Mouse (Mus musculus): ENCODE data around the gene Gata1. TPM values are rescaled to one million over a fixed set of nuclear protein-coding genes. Genes with fewer than 3 reads are reported as not detected.
"Not testable (repeated sequence)": the region's sequence is repeated elsewhere in the genome, so short reads cannot be mapped to it uniquely, and the experiment has no call there.

The Gata1 gene
- polyA plus RNA-seq, 1 experiment from 2014 or later: 4.9 TPM

DNA sequence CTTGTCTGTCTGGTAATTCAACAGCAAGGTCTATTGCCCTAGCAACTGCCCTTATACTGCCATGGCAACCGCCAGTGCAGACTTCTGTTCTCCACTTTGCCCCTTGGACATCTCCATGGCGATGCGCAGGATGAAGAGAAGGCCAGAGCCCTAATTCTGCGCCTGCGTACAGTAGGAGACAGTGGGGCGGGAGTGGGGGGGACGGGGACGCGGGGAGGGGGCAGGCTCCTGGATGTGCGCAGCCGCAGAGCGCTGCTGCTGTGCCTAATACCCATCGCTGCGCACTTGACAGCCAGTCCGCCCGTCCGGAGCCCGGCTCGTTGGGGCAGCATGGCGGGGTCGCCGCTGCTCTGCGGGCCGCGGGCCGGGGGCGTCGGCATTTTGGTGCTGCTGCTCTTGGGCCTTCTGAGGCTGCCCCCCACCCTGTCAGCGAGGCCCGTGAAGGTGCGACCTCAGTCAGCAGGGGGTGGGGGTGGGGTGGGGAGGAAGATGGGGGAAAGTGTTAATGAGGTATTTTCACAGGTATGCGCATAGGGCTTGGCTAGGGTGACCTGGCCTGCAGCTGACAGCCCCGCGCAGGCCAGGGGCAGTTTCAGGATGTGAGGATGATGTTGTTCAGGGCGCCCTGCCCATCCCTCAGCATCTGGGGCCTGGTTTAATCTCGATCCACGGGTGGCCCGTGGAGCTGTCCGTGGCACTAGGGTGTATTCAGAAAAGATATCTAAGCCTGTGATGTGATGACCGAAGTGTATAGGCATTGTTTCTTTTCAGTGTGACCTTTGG is 58.1 kb downstream of the Gata1 start, which contains the start of gene Pcsk1n:
Pcsk1n (plus strand) TSS at position 222 of the 783 bp plus-strand sequence.
- WGBS: 17% methylated on average over 26 of the region's 40 CpGs
- Histone ChIP-seq H3K36me3 (ENCODE audit: control insufficient read depth, insufficient read depth, low read length) (no peaks in the 10 kb centered on the region), H3K9ac (ENCODE audit: low read depth, low read length) (peak within 1 kb of the TSS; percentile 42; the same call in 1 of the 2 replicates), H3K4me3 (ENCODE audit: low read depth, low read length) (peak within 1 kb of the TSS; percentile 36), H3K27me3 (ENCODE audit: control insufficient read depth, insufficient read depth, low read length) (peaks cover 19% of the 10 kb centered on the region; the same call in 1 of the 2 replicates), H3K4me1 (replicated peaks; ENCODE audit: control insufficient read depth, insufficient read depth, low read length) (no peaks in the 10 kb centered on the region), H3K27ac (ENCODE audit: low read depth, low read length) (peak within 1 kb of the TSS; percentile 78), H3K4me2 (replicated peaks; ENCODE audit: low read depth, low read length) (peak within 1 kb of the TSS; percentile 48), H3K9me3 (ENCODE audit: control insufficient read depth, low read length) (no peaks in the 10 kb centered on the region)
- ATAC-seq (ENCODE audit: low FRiP score) (peak; percentile 94), DNase-seq (ENCODE audit: low spot score) (peak; percentile 77)

DNA sequence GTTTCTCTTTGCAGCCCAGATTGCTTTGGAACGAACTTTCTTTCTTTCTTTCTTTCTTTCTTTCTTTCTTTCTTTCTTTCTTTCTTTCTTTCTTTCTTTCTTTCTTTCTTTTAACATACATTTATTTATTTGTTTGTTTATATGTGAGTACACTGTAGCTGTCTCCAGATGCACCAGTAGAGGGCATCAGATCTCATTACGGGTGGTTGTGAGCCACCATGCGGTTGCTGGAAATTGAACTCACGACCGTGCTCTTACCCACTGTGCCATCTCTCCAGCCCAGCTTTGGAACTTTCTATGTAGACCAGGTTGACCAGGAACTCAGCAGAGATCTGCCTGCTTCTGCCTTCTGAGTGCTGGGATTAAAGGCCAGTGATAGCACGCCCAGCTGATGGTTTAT is 59.9 kb downstream of the Gata1 start:
- WGBS: 70% methylated on average over 6 of the region's 6 CpGs

DNA sequence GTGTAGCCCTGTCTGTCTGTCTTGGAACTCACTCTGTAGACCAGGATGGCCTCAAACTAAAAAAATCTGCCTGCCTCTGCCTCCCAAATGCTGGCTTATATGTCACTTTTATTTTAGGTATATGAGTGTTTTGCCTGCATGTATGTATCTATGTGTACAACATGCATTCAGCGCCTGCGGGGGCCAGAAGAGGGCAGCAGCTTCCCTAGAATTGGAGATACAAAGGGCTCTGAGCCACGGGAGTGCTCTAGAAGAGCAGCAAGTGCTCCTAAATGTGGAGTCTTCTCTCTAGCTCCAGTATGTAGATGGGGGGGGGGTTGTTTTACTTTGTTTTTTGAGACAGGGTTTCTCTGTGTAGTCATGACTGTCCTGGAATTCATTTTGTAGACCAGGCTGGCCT is 62.2 kb downstream of the Gata1 start:
- H3K4me1 ChIP-seq (replicated peaks; ENCODE audit: control insufficient read depth, insufficient read depth, low read length); H3K27ac ChIP-seq (ENCODE audit: low read depth, low read length); ATAC-seq (ENCODE audit: low FRiP score); H3K9ac ChIP-seq (ENCODE audit: low read depth, low read length); DNase-seq (ENCODE audit: low spot score); H3K27me3 ChIP-seq (ENCODE audit: control insufficient read depth, insufficient read depth, low read length); H3K36me3 ChIP-seq (ENCODE audit: control insufficient read depth, insufficient read depth, low read length); H3K4me3 ChIP-seq (ENCODE audit: low read depth, low read length); H3K9me3 ChIP-seq (ENCODE audit: control insufficient read depth, low read length); H3K4me2 ChIP-seq (replicated peaks; ENCODE audit: low read depth, low read length): not testable (repeated sequence)
- WGBS: 19% methylated on average over 3 of the region's 3 CpGs

More for the DNA sequence above, 59.9 kb downstream of the Gata1 start:
- DNase-seq (ENCODE audit: low spot score); H3K36me3 ChIP-seq (ENCODE audit: control insufficient read depth, insufficient read depth, low read length); H3K4me3 ChIP-seq (ENCODE audit: low read depth, low read length); H3K9me3 ChIP-seq (ENCODE audit: control insufficient read depth, low read length); ATAC-seq (ENCODE audit: low FRiP score); H3K9ac ChIP-seq (ENCODE audit: low read depth, low read length); H3K4me1 ChIP-seq (replicated peaks; ENCODE audit: control insufficient read depth, insufficient read depth, low read length); H3K4me2 ChIP-seq (replicated peaks; ENCODE audit: low read depth, low read length); H3K27me3 ChIP-seq (ENCODE audit: control insufficient read depth, insufficient read depth, low read length); H3K27ac ChIP-seq (ENCODE audit: low read depth, low read length): not testable (repeated sequence)

DNA sequence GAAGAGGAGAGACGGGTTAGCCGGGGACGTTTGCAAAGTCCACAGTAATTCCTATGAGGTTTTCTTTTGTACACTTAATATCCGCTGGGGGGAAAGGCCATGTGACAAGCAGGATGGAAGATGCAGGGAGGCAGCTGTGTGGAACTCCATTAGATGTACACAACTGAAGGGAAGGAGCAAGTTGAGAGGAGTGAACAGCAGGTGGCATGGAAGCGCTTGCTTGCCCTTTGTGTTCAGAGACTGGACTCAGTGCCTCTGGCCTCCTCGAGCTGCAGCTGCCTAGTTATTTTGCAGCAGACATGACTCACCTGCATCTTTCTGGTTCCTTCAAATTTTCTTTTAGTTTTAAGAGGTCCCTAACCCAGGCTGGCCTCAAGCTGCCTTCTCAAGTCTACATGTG is 67.4 kb downstream of the Gata1 start:
- no peak for DNase-seq (ENCODE audit: low spot score)

More for the DNA sequence above, 67.4 kb downstream of the Gata1 start:
- H3K4me1 ChIP-seq (replicated peaks; ENCODE audit: control insufficient read depth, insufficient read depth, low read length): no peaks in the 10 kb centered on the region
- no peak overlapping the region for H3K27ac ChIP-seq (ENCODE audit: low read depth, low read length)
- H3K9me3 ChIP-seq (ENCODE audit: control insufficient read depth, low read length): no peaks in the 10 kb centered on the region
- H3K36me3 ChIP-seq (ENCODE audit: control insufficient read depth, insufficient read depth, low read length): no peaks in the 10 kb centered on the region
- H3K9ac ChIP-seq (ENCODE audit: low read depth, low read length): no peak overlapping the region
- no peaks in the 10 kb centered on the region for H3K27me3 ChIP-seq (ENCODE audit: control insufficient read depth, insufficient read depth, low read length)
- WGBS: 50% methylated on average over 6 of the region's 6 CpGs
- no peak for ATAC-seq (ENCODE audit: low FRiP score)
- H3K4me3 ChIP-seq (ENCODE audit: low read depth, low read length): no peak overlapping the region
- no peak overlapping the region for H3K4me2 ChIP-seq (replicated peaks; ENCODE audit: low read depth, low read length)

Other genes starting within 250 kb of the Gata1 start
- 98.3 and 108 TPM in 2 replicates for gene Praf2, start 249.6 kb downstream of the Gata1 start, polyA plus RNA-seq (2014; fragmentation: Nextera tagmentation; extraction: Ambion mirVana)
- gene Ccdc120, start 227.2 kb downstream of the Gata1 start, polyA plus RNA-seq (2014; fragmentation: Nextera tagmentation; extraction: Ambion mirVana): 19.9 and 21.5 TPM in 2 replicates
- gene Tfe3, start 215.5 kb downstream of the Gata1 start, polyA plus RNA-seq (2014; fragmentation: Nextera tagmentation; extraction: Ambion mirVana): 18.5 and 21.7 TPM in 2 replicates
- 46.1 and 53.6 TPM in 2 replicates for gene Gripap1, start 188.3 kb downstream of the Gata1 start, polyA plus RNA-seq (2014; fragmentation: Nextera tagmentation; extraction: Ambion mirVana)
- gene Kcnd1, start 155.8 kb downstream of the Gata1 start, polyA plus RNA-seq (2014; fragmentation: Nextera tagmentation; extraction: Ambion mirVana): 1.6 and 2.2 TPM in 2 replicates
- gene Otud5, start 136.7 kb downstream of the Gata1 start, polyA plus RNA-seq (2014; fragmentation: Nextera tagmentation; extraction: Ambion mirVana): 32.4 and 37.5 TPM in 2 replicates
- 6.4 and 7.1 TPM in 2 replicates for gene Pim2, start 99.8 kb downstream of the Gata1 start, polyA plus RNA-seq (2014; fragmentation: Nextera tagmentation; extraction: Ambion mirVana)
- 11.5 and 13.3 TPM in 2 replicates for gene Slc35a2, start 94.0 kb downstream of the Gata1 start, polyA plus RNA-seq (2014; fragmentation: Nextera tagmentation; extraction: Ambion mirVana)
- 155 and 161 TPM in 2 replicates for gene Pqbp1, start 78.8 kb downstream of the Gata1 start, polyA plus RNA-seq (2014; fragmentation: Nextera tagmentation; extraction: Ambion mirVana)
- 168 and 179 TPM in 2 replicates for gene Timm17b, start 78.7 kb downstream of the Gata1 start, polyA plus RNA-seq (2014; fragmentation: Nextera tagmentation; extraction: Ambion mirVana)
- gene Gm10491, start 70.2 kb downstream of the Gata1 start, polyA plus RNA-seq (2014; fragmentation: Nextera tagmentation; extraction: Ambion mirVana): not detected in 2 replicates
- gene Gm10490, start 68.5 kb downstream of the Gata1 start, polyA plus RNA-seq (2014; fragmentation: Nextera tagmentation; extraction: Ambion mirVana): not detected in 2 replicates
- 23.9 and 25.9 TPM in 2 replicates for gene Pcsk1n, start 58.2 kb downstream of the Gata1 start, polyA plus RNA-seq (2014; fragmentation: Nextera tagmentation; extraction: Ambion mirVana)
- gene Eras, start 49.5 kb downstream of the Gata1 start, polyA plus RNA-seq (2014; fragmentation: Nextera tagmentation; extraction: Ambion mirVana): not detected in 2 replicates
- 46.0 and 48.5 TPM in 2 replicates for gene Hdac6, start 30.2 kb downstream of the Gata1 start, polyA plus RNA-seq (2014; fragmentation: Nextera tagmentation; extraction: Ambion mirVana)
- not detected in 2 replicates for gene Glod5, start 40.4 kb upstream of the Gata1 start, polyA plus RNA-seq (2014; fragmentation: Nextera tagmentation; extraction: Ambion mirVana)
- gene Suv39h1, start 96.7 kb upstream of the Gata1 start, polyA plus RNA-seq (2014; fragmentation: Nextera tagmentation; extraction: Ambion mirVana): 59.8 and 68.7 TPM in 2 replicates
- 0.49 and 0.91 TPM in 2 replicates for gene Was, start 112.4 kb upstream of the Gata1 start, polyA plus RNA-seq (2014; fragmentation: Nextera tagmentation; extraction: Ambion mirVana)
- gene Wdr13, start 154.8 kb upstream of the Gata1 start, polyA plus RNA-seq (2014; fragmentation: Nextera tagmentation; extraction: Ambion mirVana): 25.6 and 30.8 TPM in 2 replicates
- gene Rbm3, start 167.8 kb upstream of the Gata1 start, polyA plus RNA-seq (2014; fragmentation: Nextera tagmentation; extraction: Ambion mirVana): 450 and 452 TPM in 2 replicates
- gene Tbc1d25, start 198.1 kb upstream of the Gata1 start, polyA plus RNA-seq (2014; fragmentation: Nextera tagmentation; extraction: Ambion mirVana): 10.5 and 13.2 TPM in 2 replicates
- 38.1 and 39.3 TPM in 2 replicates for gene Ebp, start 215.4 kb upstream of the Gata1 start, polyA plus RNA-seq (2014; fragmentation: Nextera tagmentation; extraction: Ambion mirVana)
- 20.3 and 20.4 TPM in 2 replicates for gene Porcn, start 228.5 kb upstream of the Gata1 start, polyA plus RNA-seq (2014; fragmentation: Nextera tagmentation; extraction: Ambion mirVana)